Mouse (Mus musculus) hematopoietic stem cell, adult 5-6 weeks (primary cell): ENCODE results near the gene Coasy. TPM values are rescaled to one million over a fixed set of nuclear protein-coding genes. Genes with fewer than 3 reads are reported as not detected.
"Not testable (repeated sequence)": the region's sequence is repeated elsewhere in the genome, so short reads cannot be mapped to it uniquely, and the experiment has no call there.

Experiments used
- ATAC-seq, 2 experiments: fragments of 125-278 bp in 1 of 2; replicated peaks in 1 of 2; 2 replicates each; pipeline ENCODE4 v1.8.0; 2016 to 2017; ENCODE audit warnings: inconsistent platforms in 2 of 2, mild to moderate bottlenecking in 2 of 2, moderate number of reproducible peaks in 2 of 2, low read depth in 1 of 2, moderate TSS enrichment in 1 of 2; ENCODE audit not compliant: low FRiP score in 2 of 2, poor library complexity in 2 of 2, severe bottlenecking in 2 of 2, insufficient read depth in 1 of 2, low TSS enrichment in 1 of 2
- total RNA-seq: library from RNA; stranded (forward); fragments of 172-1452, 232-1000 nt; gene quantifications from 2 replicates; pipeline ENCODE4 v1.2.3, GENCODE M21; 2017

Coasy gene
- total RNA-seq, 1 experiment from 2014 or later = 20.0 TPM

GRCm38 (mm10) chr11:101118105-101118504, 35.7 kb downstream of the Coasy start:
- no peak for ATAC-seq

- peak; percentile 24 to 66 for ATAC-seq
Observed at GRCm38 (mm10) chr11:101119131-101119760, 36.9 kb downstream of the Coasy start.

- ATAC-seq = peak; percentile 93 to 97
Observed at GRCm38 (mm10) chr11:101119761-101120544, 37.6 kb downstream of the Coasy start, which contains the start of the genes Retreg3 and Tubg1. Retreg3 (minus strand) TSS chr11:101119893. Tubg1 (plus strand) TSS chr11:101119938.

GRCm38 (mm10) chr11:101120545-101121188, 38.3 kb downstream of the Coasy start:
- ATAC-seq = no peak

GRCm38 (mm10) chr11:101124494-101124893, 42.1 kb downstream of the Coasy start:
- not testable (repeated sequence) for ATAC-seq

GRCm38 (mm10) chr11:101125008-101125407, 42.6 kb downstream of the Coasy start:
- not testable (repeated sequence) for ATAC-seq

GRCm38 (mm10) chr11:101127075-101127474, 44.7 kb downstream of the Coasy start:
- no peak for ATAC-seq

- no peak for ATAC-seq
Observed at GRCm38 (mm10) chr11:101128996-101129577, 46.7 kb downstream of the Coasy start.

GRCm38 (mm10) chr11:101130056-101130756, 47.8 kb downstream of the Coasy start:
- ATAC-seq = no peak

GRCm38 (mm10) chr11:101131187-101131586, 48.8 kb downstream of the Coasy start:
- ATAC-seq = no peak

GRCm38 (mm10) chr11:101131701-101132100, 49.3 kb downstream of the Coasy start:
- no peak for ATAC-seq

GRCm38 (mm10) chr11:101133037-101133436, 50.7 kb downstream of the Coasy start:
- ATAC-seq = no peak

GRCm38 (mm10) chr11:101134217-101134865, 52.0 kb downstream of the Coasy start:
- ATAC-seq = no peak
